Mouse (Mus musculus): ENCODE measurements around the gene Cmah. TPM values are rescaled to one million over a fixed set of nuclear protein-coding genes. Genes with fewer than 3 reads are reported as not detected.

Gene Cmah
- polyA plus RNA-seq, 1 experiment: 13.7 TPM

GRCm38 (mm10) chr13:24328036-24328817, 1.0 kb downstream of the Cmah start:
- Histone ChIP-seq H3K27ac (ENCODE audit: insufficient read depth, low read length) (no peak overlapping the region), H3K27me3 (ENCODE audit: control insufficient read depth, insufficient read depth, low read length) (no peaks in the 10 kb centered on the region), H3K4me3 (ENCODE audit: extremely low read depth, insufficient read depth, insufficient read length) (no peak overlapping the region), H3K4me1 (ENCODE audit: control insufficient read depth, insufficient read depth, insufficient read length) (no peaks in the 10 kb centered on the region; the same call in 1 of the 2 replicates), H3K36me3 (ENCODE audit: control insufficient read depth, insufficient read depth, low read length) (no peaks in the 10 kb centered on the region)
- no peak for DNase-seq (ENCODE audit: low read depth in 1 of 2, low spot score in 2 of 2)
- TF ChIP-seq CTCF (IDR thresholded peaks at IDR 0.05; ENCODE audit: extremely low read depth, insufficient read depth, insufficient read length, insufficient replicate concordance) (no peak), POLR2A (IDR thresholded peaks at IDR 0.05; ENCODE audit: low read depth, low read length) (no peak)
- 55% methylated on average over 9 of the region's 9 CpGs for WGBS

DNA sequence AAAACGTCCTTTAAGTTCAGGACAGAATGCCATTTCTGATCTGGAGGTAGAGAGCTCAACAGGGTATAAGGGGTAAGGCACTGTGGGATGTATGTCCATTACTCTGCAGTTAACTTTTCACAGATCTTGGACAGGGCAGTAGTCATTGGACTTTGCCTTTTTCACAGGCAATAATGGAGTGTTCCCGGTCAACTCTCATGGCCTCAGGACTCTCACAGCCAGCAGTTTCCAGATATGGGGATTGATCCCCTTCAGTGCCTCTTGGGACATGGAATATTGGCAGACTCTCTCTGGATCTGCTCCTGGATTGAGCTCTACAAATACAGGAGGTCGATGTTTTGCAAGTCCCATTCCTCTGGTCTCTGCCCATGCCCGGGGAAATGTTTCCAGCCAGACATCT, 2.9 kb downstream of the Cmah start:
- Histone ChIP-seq H3K36me3 (ENCODE audit: control insufficient read depth, insufficient read depth, low read length) (no peaks in the 10 kb centered on the region), H3K27me3 (ENCODE audit: control insufficient read depth, insufficient read depth, low read length) (no peaks in the 10 kb centered on the region), H3K4me3 (ENCODE audit: extremely low read depth, insufficient read depth, insufficient read length) (no peak overlapping the region), H3K4me1 (ENCODE audit: control insufficient read depth, insufficient read depth, insufficient read length) (no peaks in the 10 kb centered on the region; the same call in 1 of the 2 replicates), H3K27ac (ENCODE audit: insufficient read depth, low read length) (no peak overlapping the region)
- DNase-seq (ENCODE audit: low read depth in 1 of 2, low spot score in 2 of 2): no peak
- 86% methylated on average over 4 of the region's 4 CpGs for WGBS
- TF ChIP-seq POLR2A (IDR thresholded peaks at IDR 0.05; ENCODE audit: low read depth, low read length) (no peak), CTCF (IDR thresholded peaks at IDR 0.05; ENCODE audit: extremely low read depth, insufficient read depth, insufficient read length, insufficient replicate concordance) (no peak)

GRCm38 (mm10) chr13:24330836-24331523, 3.8 kb downstream of the Cmah start:
- no peak overlapping the region for H3K4me3 ChIP-seq (ENCODE audit: extremely low read depth, insufficient read depth, insufficient read length)
- no peak overlapping the region for H3K27ac ChIP-seq (ENCODE audit: insufficient read depth, low read length)
- H3K36me3 ChIP-seq (ENCODE audit: control insufficient read depth, insufficient read depth, low read length): no peaks in the 10 kb centered on the region
- no peaks in the 10 kb centered on the region for H3K27me3 ChIP-seq (ENCODE audit: control insufficient read depth, insufficient read depth, low read length)
- H3K4me1 ChIP-seq (ENCODE audit: control insufficient read depth, insufficient read depth, insufficient read length): no peaks in the 10 kb centered on the region; the same call in 1 of the 2 replicates
- WGBS: 57% methylated on average over 7 of the region's 7 CpGs
- no peak for DNase-seq (ENCODE audit: low read depth in 1 of 2, low spot score in 2 of 2)
- no peak for TF ChIP-seq CTCF (IDR thresholded peaks at IDR 0.05; ENCODE audit: extremely low read depth, insufficient read depth, insufficient read length, insufficient replicate concordance)

GRCm38 (mm10) chr13:24332537-24332936, 5.3 kb downstream of the Cmah start:
- H3K4me1 ChIP-seq (ENCODE audit: control insufficient read depth, insufficient read depth, insufficient read length): no peaks in the 10 kb centered on the region; the same call in 1 of the 2 replicates
- no peak for DNase-seq (ENCODE audit: low read depth in 1 of 2, low spot score in 2 of 2)
- H3K36me3 ChIP-seq (ENCODE audit: control insufficient read depth, insufficient read depth, low read length): no peaks in the 10 kb centered on the region
- no peak overlapping the region for H3K27ac ChIP-seq (ENCODE audit: insufficient read depth, low read length)
- H3K4me3 ChIP-seq (ENCODE audit: extremely low read depth, insufficient read depth, insufficient read length): no peak overlapping the region
- H3K27me3 ChIP-seq (ENCODE audit: control insufficient read depth, insufficient read depth, low read length): no peaks in the 10 kb centered on the region
- TF ChIP-seq CTCF (IDR thresholded peaks at IDR 0.05; ENCODE audit: extremely low read depth, insufficient read depth, insufficient read length, insufficient replicate concordance) (no peak), POLR2A (IDR thresholded peaks at IDR 0.05; ENCODE audit: low read depth, low read length) (no peak)
- WGBS: 70% methylated on average over 3 of the region's 3 CpGs

DNA sequence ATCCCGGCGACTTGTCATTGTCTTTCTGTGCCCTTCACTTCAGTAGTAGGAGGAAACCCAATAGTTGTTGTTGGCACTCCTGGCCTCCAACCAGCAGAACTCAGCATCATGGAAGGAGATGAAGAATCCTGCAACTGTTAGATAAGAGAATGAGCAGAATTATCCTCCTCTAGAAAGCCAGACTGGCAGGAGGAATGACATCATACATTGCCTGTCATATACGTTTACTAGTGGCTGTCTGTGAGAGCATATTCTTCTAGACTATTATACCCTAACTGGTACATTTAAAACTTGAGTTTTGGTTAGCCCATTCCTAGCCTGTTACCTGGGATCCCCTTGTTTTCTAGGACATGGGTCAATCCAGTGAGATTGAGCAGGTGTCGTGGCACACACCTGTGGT, 9.6 kb downstream of the Cmah start:
- H3K36me3 ChIP-seq (ENCODE audit: control insufficient read depth, insufficient read depth, low read length): no peaks in the 10 kb centered on the region
- no peaks in the 10 kb centered on the region for H3K27me3 ChIP-seq (ENCODE audit: control insufficient read depth, insufficient read depth, low read length)
- 0 out of 2 replicates have a peak overlapping the region, but pooled peaks have one; percentile 3 for H3K27ac ChIP-seq (ENCODE audit: insufficient read depth, low read length)
- no peak for DNase-seq (ENCODE audit: low read depth in 1 of 2, low spot score in 2 of 2)
- no peak overlapping the region for H3K4me3 ChIP-seq (ENCODE audit: extremely low read depth, insufficient read depth, insufficient read length)
- H3K4me1 ChIP-seq (ENCODE audit: control insufficient read depth, insufficient read depth, insufficient read length): peaks cover 13% of the 10 kb centered on the region; the same call in 1 of the 2 replicates
- WGBS: 81% methylated on average over 4 of the region's 4 CpGs
- TF ChIP-seq CTCF (IDR thresholded peaks at IDR 0.05; ENCODE audit: extremely low read depth, insufficient read depth, insufficient read length, insufficient replicate concordance) (no peak), POLR2A (IDR thresholded peaks at IDR 0.05; ENCODE audit: low read depth, low read length) (no peak)

DNA sequence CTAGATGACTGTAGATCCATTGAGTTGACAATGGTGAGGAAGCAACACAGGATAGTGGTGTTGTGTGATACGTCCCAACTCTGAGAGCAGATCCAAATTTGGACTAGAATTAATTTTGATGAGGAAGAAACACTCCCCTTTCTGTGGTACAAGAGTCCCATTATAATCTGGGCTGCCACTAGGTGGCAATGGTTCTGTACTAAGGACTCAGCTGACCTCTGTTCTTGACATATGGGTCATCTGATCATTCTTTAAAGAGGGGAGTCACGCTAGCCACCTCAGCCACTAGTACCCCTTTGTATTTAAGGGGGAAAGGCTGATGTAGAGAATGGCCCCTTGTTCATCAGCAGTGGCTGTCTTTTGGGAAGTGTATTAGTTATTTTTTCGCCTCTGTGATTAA, 10.7 kb downstream of the Cmah start:
- peak overlapping the region; percentile 75; the same call in 1 of the 2 replicates for H3K27ac ChIP-seq (ENCODE audit: insufficient read depth, low read length)
- no peaks in the 10 kb centered on the region for H3K36me3 ChIP-seq (ENCODE audit: control insufficient read depth, insufficient read depth, low read length)
- peak; percentile 58 to 72 for DNase-seq (ENCODE audit: low read depth in 1 of 2, low spot score in 2 of 2)
- H3K27me3 ChIP-seq (ENCODE audit: control insufficient read depth, insufficient read depth, low read length): no peaks in the 10 kb centered on the region
- peaks cover 13% of the 10 kb centered on the region; the same call in 1 of the 2 replicates for H3K4me1 ChIP-seq (ENCODE audit: control insufficient read depth, insufficient read depth, insufficient read length)
- H3K4me3 ChIP-seq (ENCODE audit: extremely low read depth, insufficient read depth, insufficient read length): no peak overlapping the region
- WGBS: 9% methylated on average over 3 of the region's 3 CpGs
- TF ChIP-seq POLR2A (IDR thresholded peaks at IDR 0.05; ENCODE audit: low read depth, low read length) (no peak), CTCF (IDR thresholded peaks at IDR 0.05; ENCODE audit: extremely low read depth, insufficient read depth, insufficient read length, insufficient replicate concordance) (peak; percentile 9; the same call in 1 of the 2 replicates)

Data from spleen, adult 2 months (tissue).